Mouse (Mus musculus) heart, adult 2 months (tissue): Measurements from ENCODE around the gene Kdm2b.

Experiments
- CTCF ChIP-seq: fragments of 200-600 bp; IDR thresholded peaks from 2 replicates; pipeline ENCODE4 v1.8.1; 2022; ENCODE audit warnings: antibody characterized with exemption, mild to moderate bottlenecking, moderate library complexity
- POLR2A ChIP-seq: fragments of 200-500 bp; IDR thresholded peaks from 2 replicates; pipeline ENCODE4 v1.6.1; 2011; ENCODE audit warnings: mild to moderate bottlenecking, low read depth, low read length, control low read depth; ENCODE audit not compliant: insufficient read depth

GRCm38 (mm10) chr5:122843799-122844198 is 145.8 kb downstream of the Kdm2b start:
- TF ChIP-seq POLR2A, result no peak
- no peak for TF ChIP-seq CTCF
